Mouse (Mus musculus): ENCODE measurements around the gene Gm26965. TPM values are rescaled to one million over a fixed set of nuclear protein-coding genes. Genes with fewer than 3 reads are reported as not detected.
A peak's percentile ranks its signal among the peaks of the same experiment; 100 is the strongest.

The Gm26965 gene
- polyA plus RNA-seq, 1 experiment from 2014 or later, result not detected

DNA sequence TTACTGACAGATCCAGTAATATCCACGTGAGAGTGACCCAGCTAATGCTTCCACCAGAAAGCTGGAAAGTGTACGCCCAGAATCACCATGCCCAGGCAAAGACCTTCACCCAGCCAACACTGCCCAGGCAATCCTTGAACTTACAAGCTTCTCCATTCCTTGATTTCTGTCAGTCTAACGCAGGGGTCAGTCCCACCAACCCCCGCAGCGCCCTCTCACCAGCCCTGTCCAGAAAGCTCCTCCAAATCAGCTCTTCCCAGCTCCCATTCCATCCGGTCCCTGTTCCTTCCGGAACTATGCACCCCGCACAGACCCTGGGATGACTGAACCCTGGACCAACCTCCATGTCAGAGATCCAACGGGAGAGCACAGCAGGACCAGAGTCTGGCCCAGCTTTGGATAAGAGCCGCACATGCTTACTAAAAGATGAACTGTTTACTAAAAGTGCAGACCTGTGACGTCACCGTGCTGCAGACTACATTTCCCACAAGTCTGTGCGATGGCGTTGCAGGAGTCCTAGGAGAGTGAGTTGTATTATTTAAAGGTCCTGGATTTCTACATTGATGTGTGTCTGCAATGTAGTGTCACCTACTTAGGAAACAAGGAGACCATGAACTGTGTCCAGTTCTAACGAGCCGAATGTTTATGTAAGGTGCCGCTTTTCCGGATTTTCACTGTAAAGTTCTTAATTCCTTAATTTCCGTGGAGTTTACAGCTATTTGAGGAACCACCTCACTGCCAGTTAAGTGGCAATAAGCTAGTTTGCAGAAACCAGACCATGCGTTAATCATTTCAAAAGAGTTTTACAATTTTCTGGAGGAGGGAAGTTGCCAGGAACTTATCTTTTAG lies 74.6 kb downstream of the Gm26965 start, which contains the start of gene Zfp874a:
TSS of gene Zfp874a (minus strand) at position 453 of the 849 bp plus-strand sequence.
- ATAC-seq (replicated peaks; ENCODE audit: insufficient number of reproducible peaks, low FRiP score, low TSS enrichment, low read depth) (peak; percentile 94), DNase-seq (ENCODE audit: low spot score) (peak; percentile 88)
- Histone ChIP-seq H3K4me3 (ENCODE audit: low read depth, low read length) (peak within 1 kb of the TSS; percentile 50), H3K9ac (replicated peaks; ENCODE audit: low read length) (peak within 1 kb of the TSS; percentile 57), H3K9me3 (replicated peaks; ENCODE audit: control insufficient read depth, low read length) (no peaks in the 10 kb centered on the region), H3K27ac (replicated peaks; ENCODE audit: low read depth, low read length) (no peak within 1 kb of the TSS), H3K36me3 (replicated peaks; ENCODE audit: control insufficient read depth, insufficient read depth, low read depth, low read length) (no peaks in the 10 kb centered on the region), H3K27me3 (ENCODE audit: control insufficient read depth, insufficient read depth, low read length) (no peaks in the 10 kb centered on the region), H3K4me2 (ENCODE audit: low read depth, low read length) (peak within 1 kb of the TSS; percentile 64), H3K4me1 (ENCODE audit: control insufficient read depth, insufficient read depth, low read length) (no peaks in the 10 kb centered on the region)
- WGBS, result 3% methylated on average over 20 of the region's 20 CpGs

Other genes with a start within 250 kb of the Gm26965 start
- gene Zfp458, start 247.7 kb downstream of the Gm26965 start, polyA plus RNA-seq (2014; fragmentation: Nextera tagmentation; extraction: Ambion mirVana), result 2.1 and 2.9 TPM in 2 replicates
- 0.53 and 0.66 TPM in 2 replicates for gene Zfp457, start 219.7 kb downstream of the Gm26965 start, polyA plus RNA-seq (2014; fragmentation: Nextera tagmentation; extraction: Ambion mirVana)
- gene Zfp595, start 193.6 kb downstream of the Gm26965 start, polyA plus RNA-seq (2014; fragmentation: Nextera tagmentation; extraction: Ambion mirVana), result 3.2 and 3.3 TPM in 2 replicates
- gene Gm28044, start 165.6 kb downstream of the Gm26965 start, polyA plus RNA-seq (2014; fragmentation: Nextera tagmentation; extraction: Ambion mirVana), result not detected in 2 replicates
- gene Zfp953, start 165.5 kb downstream of the Gm26965 start, polyA plus RNA-seq (2014; fragmentation: Nextera tagmentation; extraction: Ambion mirVana), result 1.4 and 1.9 TPM in 2 replicates
- 0.43 TPM in 1 of 2 replicates, not detected in the other for gene Gm28041, start 150.4 kb downstream of the Gm26965 start, polyA plus RNA-seq (2014; fragmentation: Nextera tagmentation; extraction: Ambion mirVana)
- 0.94 and 1.4 TPM in 2 replicates for gene Zfp456, start 150.3 kb downstream of the Gm26965 start, polyA plus RNA-seq (2014; fragmentation: Nextera tagmentation; extraction: Ambion mirVana)
- 4.2 and 6.1 TPM in 2 replicates for gene Zfp429, start 126.3 kb downstream of the Gm26965 start, polyA plus RNA-seq (2014; fragmentation: Nextera tagmentation; extraction: Ambion mirVana)
- gene Zfp459, start 104.7 kb downstream of the Gm26965 start, polyA plus RNA-seq (2014; fragmentation: Nextera tagmentation; extraction: Ambion mirVana), result 1.1 and 1.2 TPM in 2 replicates
- gene Zfp874a, start 74.5 kb downstream of the Gm26965 start, polyA plus RNA-seq (2014; fragmentation: Nextera tagmentation; extraction: Ambion mirVana), result 11.3 and 12.2 TPM in 2 replicates
- gene Zfp874b, start 41.9 kb downstream of the Gm26965 start, polyA plus RNA-seq (2014; fragmentation: Nextera tagmentation; extraction: Ambion mirVana), result 2.4 TPM in 2 replicates
- 21.8 and 24.9 TPM in 2 replicates for gene Zfp58, start 25.6 kb downstream of the Gm26965 start, polyA plus RNA-seq (2014; fragmentation: Nextera tagmentation; extraction: Ambion mirVana)
- gene Zfp87, start within 50 bp of the Gm26965 start, polyA plus RNA-seq (2014; fragmentation: Nextera tagmentation; extraction: Ambion mirVana), result 30.8 and 31.5 TPM in 2 replicates
- 18.3 and 19.5 TPM in 2 replicates for gene Zfp748, start 27.7 kb upstream of the Gm26965 start, polyA plus RNA-seq (2014; fragmentation: Nextera tagmentation; extraction: Ambion mirVana)
- 5.3 and 6.1 TPM in 2 replicates for gene Zfp729b, start 83.6 kb upstream of the Gm26965 start, polyA plus RNA-seq (2014; fragmentation: Nextera tagmentation; extraction: Ambion mirVana)
- gene Gm49345, start 111.6 kb upstream of the Gm26965 start, polyA plus RNA-seq (2014; fragmentation: Nextera tagmentation; extraction: Ambion mirVana), result not detected in 2 replicates
- 4.4 and 4.5 TPM in 2 replicates for gene Zfp729a, start 111.6 kb upstream of the Gm26965 start, polyA plus RNA-seq (2014; fragmentation: Nextera tagmentation; extraction: Ambion mirVana)
- gene Zfp738, start 160.9 kb upstream of the Gm26965 start, polyA plus RNA-seq (2014; fragmentation: Nextera tagmentation; extraction: Ambion mirVana), result 11.8 and 12.5 TPM in 2 replicates
- 3.8 and 4.1 TPM in 2 replicates for gene Zfp65, start 203.0 kb upstream of the Gm26965 start, polyA plus RNA-seq (2014; fragmentation: Nextera tagmentation; extraction: Ambion mirVana)
- gene Zfp85, start 229.1 kb upstream of the Gm26965 start, polyA plus RNA-seq (2014; fragmentation: Nextera tagmentation; extraction: Ambion mirVana), result 7.7 and 8.0 TPM in 2 replicates

Measured in embryonic facial prominence, embryonic 11.5 days (tissue).